Mouse (Mus musculus) activated CD4-positive, CD25-positive, alpha-beta regulatory T cell, adult 4 months (primary cell): Measurements from ENCODE around the gene Kansl2. TPM values are rescaled to one million over a fixed set of nuclear protein-coding genes. Genes with fewer than 3 reads are reported as not detected.
"Not testable (repeated sequence)": the region's sequence is repeated elsewhere in the genome, so short reads cannot be mapped to it uniquely, and the experiment has no call there.

Experiments
- ATAC-seq: one replicate; pipeline ENCODE4 v1.8.0; 2017
- polyA plus RNA-seq, 2 experiments: library from polyadenylated mRNA; unstranded; fragments of 100-300 nt; shearing (Covaris generic); gene quantifications; one replicate each; pipeline ENCODE4 v1.2.1; 2017

Gene Kansl2
- polyA plus RNA-seq, 2 experiments from 2014 or later, result 29.0 to 35.9 TPM

GRCm38 (mm10) chr15:98535921-98536320 is 1.9 kb upstream of the Kansl2 start:
- ATAC-seq, result no peak

- ATAC-seq, result no peak
Measured at GRCm38 (mm10) chr15:98533035-98533531, 981 bp downstream of the Kansl2 start.

- ATAC-seq, result no peak
Measured at GRCm38 (mm10) chr15:98532281-98532680, 1.8 kb downstream of the Kansl2 start.

GRCm38 (mm10) chr15:98528066-98528563 is 5.9 kb downstream of the Kansl2 start:
- ATAC-seq, result no peak

- ATAC-seq, result no peak
Measured at GRCm38 (mm10) chr15:98527056-98527771, 6.8 kb downstream of the Kansl2 start.

- ATAC-seq, result no peak
Measured at GRCm38 (mm10) chr15:98526057-98526456, 8.0 kb downstream of the Kansl2 start.

GRCm38 (mm10) chr15:98521245-98521644 is 12.8 kb downstream of the Kansl2 start:
- no peak for ATAC-seq

- ATAC-seq, result no peak
Measured at GRCm38 (mm10) chr15:98517380-98518355, 16.4 kb downstream of the Kansl2 start.

- ATAC-seq, result not testable (repeated sequence)
Measured at GRCm38 (mm10) chr15:98514845-98515244, 19.2 kb downstream of the Kansl2 start.

GRCm38 (mm10) chr15:98514146-98514545 is 19.9 kb downstream of the Kansl2 start:
- ATAC-seq, result peak; percentile 70

GRCm38 (mm10) chr15:98513676-98514075 is 20.4 kb downstream of the Kansl2 start:
- not testable (repeated sequence) for ATAC-seq

GRCm38 (mm10) chr15:98512799-98513321 is 21.2 kb downstream of the Kansl2 start:
- ATAC-seq, result no peak

- no peak for ATAC-seq
Measured at GRCm38 (mm10) chr15:98512232-98512631, 21.8 kb downstream of the Kansl2 start.

- ATAC-seq, result peak; percentile 22
Measured at GRCm38 (mm10) chr15:98511386-98511928, 22.6 kb downstream of the Kansl2 start.

- peak; percentile 24 for ATAC-seq
Measured at GRCm38 (mm10) chr15:98510438-98511385, 23.4 kb downstream of the Kansl2 start.

- ATAC-seq, result no peak
Measured at GRCm38 (mm10) chr15:98509387-98509786, 24.7 kb downstream of the Kansl2 start.

GRCm38 (mm10) chr15:98507321-98507720 is 26.7 kb downstream of the Kansl2 start:
- no peak for ATAC-seq

- ATAC-seq, result peak; percentile 44
Measured at GRCm38 (mm10) chr15:98506253-98506957, 27.7 kb downstream of the Kansl2 start.

GRCm38 (mm10) chr15:98504514-98504913 is 29.6 kb downstream of the Kansl2 start:
- no peak for ATAC-seq

- ATAC-seq, result no peak
Measured at GRCm38 (mm10) chr15:98503317-98503716, 30.7 kb downstream of the Kansl2 start.

GRCm38 (mm10) chr15:98497631-98498030 is 36.4 kb downstream of the Kansl2 start:
- ATAC-seq, result no peak
